Mouse (Mus musculus): ENCODE measurements around the gene Galnt13. TPM values are rescaled to one million over a fixed set of nuclear protein-coding genes. Genes with fewer than 3 reads are reported as not detected.

Galnt13 gene
- polyA plus RNA-seq, 1 experiment from 2014 or later = 2.8 TPM

DNA sequence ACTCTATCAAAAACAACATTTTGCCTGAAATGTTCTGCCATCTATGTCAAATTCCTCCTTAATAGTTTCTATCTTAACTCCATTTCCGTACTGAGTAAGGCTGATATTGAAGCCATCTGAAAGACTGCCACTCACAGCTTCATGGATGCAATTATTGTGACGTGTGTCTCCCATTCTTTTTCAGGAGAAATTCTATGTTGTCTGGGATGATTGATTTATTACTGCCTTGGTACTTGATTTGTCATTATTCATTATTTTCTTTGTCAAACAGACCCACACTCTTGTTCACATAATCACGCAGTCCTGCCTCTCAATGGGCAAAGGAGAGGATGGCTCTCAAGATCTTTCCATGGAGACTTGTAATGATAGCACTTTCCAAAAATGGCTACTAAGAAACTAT, 671.7 kb downstream of the Galnt13 start:
- ATAC-seq (ENCODE audit: low FRiP score, low read depth) = no peak
- no peak overlapping the region for H3K27ac ChIP-seq (replicated peaks)
- H3K9me3 ChIP-seq = no peaks in the 10 kb centered on the region
- no peaks in the 10 kb centered on the region for H3K4me1 ChIP-seq
- no peak overlapping the region for H3K4me3 ChIP-seq
- H3K4me2 ChIP-seq (replicated peaks) = no peak overlapping the region
- no peaks in the 10 kb centered on the region for H3K27me3 ChIP-seq
- WGBS = 73% methylated on average over 3 of the region's 3 CpGs
- no peaks in the 10 kb centered on the region for H3K36me3 ChIP-seq
- H3K9ac ChIP-seq (replicated peaks) = no peak overlapping the region

DNA sequence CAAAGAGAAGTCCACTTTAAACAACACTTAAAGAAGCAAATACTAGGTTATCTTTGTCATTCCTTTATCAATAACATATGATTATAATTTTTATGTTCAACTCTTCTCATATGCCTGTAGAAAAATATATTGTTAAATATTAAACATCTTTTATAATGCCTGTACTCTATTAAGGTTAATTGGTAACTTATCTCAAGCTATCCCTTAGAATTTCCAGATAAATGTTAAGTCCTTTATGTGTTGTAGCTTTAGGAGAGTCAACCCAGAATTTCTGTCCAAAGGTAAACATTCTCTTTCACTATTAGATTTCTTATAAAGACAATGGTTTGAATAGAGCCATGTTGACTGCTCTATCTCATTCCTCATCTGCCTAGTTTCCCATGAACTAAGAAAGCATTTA, 717.0 kb downstream of the Galnt13 start:
- H3K27me3 ChIP-seq = no peaks in the 10 kb centered on the region
- no peaks in the 10 kb centered on the region for H3K9me3 ChIP-seq
- H3K9ac ChIP-seq (replicated peaks) = no peak overlapping the region
- no peaks in the 10 kb centered on the region for H3K36me3 ChIP-seq
- no peak for ATAC-seq (ENCODE audit: low FRiP score, low read depth)
- no peaks in the 10 kb centered on the region for H3K4me1 ChIP-seq
- no peak overlapping the region for H3K4me2 ChIP-seq (replicated peaks)
- no peak overlapping the region for H3K27ac ChIP-seq (replicated peaks)
- no peak overlapping the region for H3K4me3 ChIP-seq

DNA sequence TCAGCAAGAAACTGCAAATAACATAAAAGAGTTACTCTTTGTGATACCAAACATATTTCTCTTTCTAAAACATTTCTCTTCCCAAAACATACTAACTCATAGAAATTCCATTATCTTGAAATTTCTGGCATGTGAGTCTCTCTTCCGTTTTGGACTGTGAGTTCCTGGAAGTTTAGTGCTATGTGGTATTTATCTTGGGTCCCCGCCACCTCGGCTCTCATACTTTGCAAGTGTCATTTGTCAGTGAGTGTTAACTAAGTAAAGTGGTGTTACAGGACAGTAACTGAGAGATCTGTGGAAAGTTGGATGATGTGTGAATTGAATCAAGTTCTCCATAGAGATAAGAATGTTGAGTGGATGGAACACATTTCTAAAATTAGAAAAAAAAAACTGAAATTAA, 728.7 kb downstream of the Galnt13 start:
- H3K4me2 ChIP-seq (replicated peaks) = no peak overlapping the region
- H3K36me3 ChIP-seq = no peaks in the 10 kb centered on the region
- 85% methylated on average over 3 of the region's 3 CpGs for WGBS
- no peaks in the 10 kb centered on the region for H3K27me3 ChIP-seq
- H3K9me3 ChIP-seq = no peaks in the 10 kb centered on the region
- H3K4me3 ChIP-seq = no peak overlapping the region
- no peak overlapping the region for H3K9ac ChIP-seq (replicated peaks)
- no peaks in the 10 kb centered on the region for H3K4me1 ChIP-seq
- H3K27ac ChIP-seq (replicated peaks) = no peak overlapping the region
- ATAC-seq (ENCODE audit: low FRiP score, low read depth) = no peak
